Mouse (Mus musculus) cerebellum, adult 18-20 months (tissue): Measurements from ENCODE around the gene Hsf2bp.

Experiments used
- DNase-seq, 2 experiments: peaks; one replicate each; pipeline ENCODE4 v3.0.0; 2021

The Hsf2bp gene

GRCm38 (mm10) chr17:31904036-31904435 lies 132.1 kb downstream of the Hsf2bp start:
- DNase-seq: no peak

GRCm38 (mm10) chr17:31902630-31903198 lies 133.4 kb downstream of the Hsf2bp start:
- DNase-seq: no peak

- no peak for DNase-seq
These were observed 134.5 kb downstream of the Hsf2bp start for GRCm38 (mm10) chr17:31901461-31902204.

GRCm38 (mm10) chr17:31898941-31899340 lies 137.2 kb downstream of the Hsf2bp start:
- DNase-seq: no peak

GRCm38 (mm10) chr17:31897186-31897793 lies 138.9 kb downstream of the Hsf2bp start:
- DNase-seq: no peak

GRCm38 (mm10) chr17:31896751-31897150 lies 139.4 kb downstream of the Hsf2bp start:
- no peak for DNase-seq

- DNase-seq: no peak
These were observed 139.8 kb downstream of the Hsf2bp start for GRCm38 (mm10) chr17:31896311-31896710.
